Mouse (Mus musculus): ENCODE measurements around the gene Zfp354c. TPM values are rescaled to one million over a fixed set of nuclear protein-coding genes. Genes with fewer than 3 reads are reported as not detected.

The Zfp354c gene
- polyA plus RNA-seq, 1 experiment from 2014 or later: 24.7 TPM

Other genes starting within 250 kb of the Zfp354c start
- gene Adamts2, start 225.6 kb downstream of the Zfp354c start, polyA plus RNA-seq (2015; fragmentation: Nextera tagmentation; extraction: Ambion mirVana): 14.0 and 16.3 TPM in 2 replicates
- 0.45 and 0.63 TPM in 2 replicates for gene Zfp879, start 13.8 kb upstream of the Zfp354c start, polyA plus RNA-seq (2015; fragmentation: Nextera tagmentation; extraction: Ambion mirVana)
- not detected in 2 replicates for gene Grm6, start 23.0 kb upstream of the Zfp354c start, polyA plus RNA-seq (2015; fragmentation: Nextera tagmentation; extraction: Ambion mirVana)
- 7.3 and 8.3 TPM in 2 replicates for gene Zfp454, start 59.9 kb upstream of the Zfp354c start, polyA plus RNA-seq (2015; fragmentation: Nextera tagmentation; extraction: Ambion mirVana)
- 11.1 and 11.4 TPM in 2 replicates for gene Zfp2, start 88.4 kb upstream of the Zfp354c start, polyA plus RNA-seq (2015; fragmentation: Nextera tagmentation; extraction: Ambion mirVana)
- gene Zfp354b, start 103.9 kb upstream of the Zfp354c start, polyA plus RNA-seq (2015; fragmentation: Nextera tagmentation; extraction: Ambion mirVana): 1.9 and 2.0 TPM in 2 replicates
- gene 4933414I15Rik, start 116.0 kb upstream of the Zfp354c start, polyA plus RNA-seq (2015; fragmentation: Nextera tagmentation; extraction: Ambion mirVana): not detected in 2 replicates
- not detected in 2 replicates for gene Prop1, start 126.0 kb upstream of the Zfp354c start, polyA plus RNA-seq (2015; fragmentation: Nextera tagmentation; extraction: Ambion mirVana)
- gene Olfr1378, start 138.8 kb upstream of the Zfp354c start, polyA plus RNA-seq (2015; fragmentation: Nextera tagmentation; extraction: Ambion mirVana): not detected in 2 replicates
- gene Olfr1377, start 154.2 kb upstream of the Zfp354c start, polyA plus RNA-seq (2015; fragmentation: Nextera tagmentation; extraction: Ambion mirVana): not detected in 2 replicates
- not detected in 2 replicates for gene Olfr51, start 175.9 kb upstream of the Zfp354c start, polyA plus RNA-seq (2015; fragmentation: Nextera tagmentation; extraction: Ambion mirVana)
- not detected in 2 replicates for gene Olfr54, start 186.5 kb upstream of the Zfp354c start, polyA plus RNA-seq (2015; fragmentation: Nextera tagmentation; extraction: Ambion mirVana)
- gene Olfr1375, start 220.4 kb upstream of the Zfp354c start, polyA plus RNA-seq (2015; fragmentation: Nextera tagmentation; extraction: Ambion mirVana): not detected in 2 replicates
- 8.7 and 9.5 TPM in 2 replicates for gene Zfp354a, start 231.5 kb upstream of the Zfp354c start, polyA plus RNA-seq (2015; fragmentation: Nextera tagmentation; extraction: Ambion mirVana)